Mouse (Mus musculus) stomach, adult 2 months (tissue): ENCODE measurements around the gene Vmn2r33. TPM values are rescaled to one million over a fixed set of nuclear protein-coding genes. Genes with fewer than 3 reads are reported as not detected.

ENCODE experiments used
- polyA plus RNA-seq: library from polyadenylated mRNA; depleted of rRNA; stranded (reverse); fragments of >200 nt; gene quantifications from 2 replicates; pipeline ENCODE4 v1.2.3, GENCODE M21; 2012; rRNA removed

The Vmn2r33 gene
- not detected in 2 replicates for polyA plus RNA-seq

GRCm38 (mm10) chr7:7566686-7567085 is at the start of gene Vmn2r33:
Gene Vmn2r33, minus strand, starts transcription at chr7:7566786.

Other genes with a start within 250 kb of the Vmn2r33 start
- not detected in 2 replicates for gene Vmn2r30, start 229.2 kb downstream of the Vmn2r33 start, polyA plus RNA-seq
- not detected in 2 replicates for gene Gm45783, start 192.2 kb downstream of the Vmn2r33 start, polyA plus RNA-seq
- gene Vmn2r31, start 167.1 kb downstream of the Vmn2r33 start, polyA plus RNA-seq, result not detected in 2 replicates
- gene Vmn2r32, start 86.8 kb downstream of the Vmn2r33 start, polyA plus RNA-seq, result not detected in 2 replicates
- gene Vmn2r34, start 122.7 kb upstream of the Vmn2r33 start, polyA plus RNA-seq, result not detected in 2 replicates